Mouse (Mus musculus) liver, embryonic 14.5 days (tissue): ENCODE measurements around the gene Sbf1. TPM values are rescaled to one million over a fixed set of nuclear protein-coding genes. Genes with fewer than 3 reads are reported as not detected.

Experiments
- ATAC-seq: fragments of 200-750 bp; cut with Nextera tagmentation; 2 replicates; pipeline ENCODE4 v1.8.0; 2017; ENCODE audit warnings: moderate number of reproducible peaks, mild to moderate bottlenecking, moderate library complexity; ENCODE audit not compliant: insufficient read depth
- DNase-seq, 3 experiments: peaks; one replicate each; pipeline ENCODE4 v3.0.0-alpha.2; 2012 to 2013; ENCODE audit warnings: low read depth in 3 of 3, low spot score in 3 of 3
- H3K27ac ChIP-seq: fragments of 300-500 bp; sonication (generic); 2 replicates; pipeline ENCODE4 v1.5.1; 2014; ENCODE audit warnings: moderate library complexity, mild to moderate bottlenecking, control low read depth, inconsistent platforms
- H3K27me3 ChIP-seq: fragments of 300-500 bp; sonication (generic); 2 replicates; pipeline ENCODE4 v1.6.1; 2014; ENCODE audit warnings: mild to moderate bottlenecking, low read length, moderate library complexity; ENCODE audit not compliant: control insufficient read depth, insufficient read depth
- H3K36me3 ChIP-seq: fragments of 300-500 bp; sonication (generic); replicated peaks from 2 replicates; pipeline ENCODE4 v1.6.1; 2014; ENCODE audit warnings: low read depth; ENCODE audit not compliant: control insufficient read depth, insufficient read depth
- H3K4me1 ChIP-seq, 2 experiments: fragments of 200-500 bp in 1 of 2; fragments of 300-500 bp in 1 of 2; sonication (generic) in 1 of 2; replicated peaks; 2 replicates each; pipeline ENCODE4 v1.6.1; 2012 to 2014; ENCODE audit warnings: antibody characterized with exemption in 1 of 2, inconsistent platforms in 1 of 2, low read length in 1 of 2; ENCODE audit not compliant: control insufficient read depth in 2 of 2, insufficient read depth in 2 of 2
- H3K4me2 ChIP-seq: fragments of 300-500 bp; sonication (generic); 2 replicates; pipeline ENCODE4 v1.6.1; 2014; ENCODE audit warnings: low read depth, mild to moderate bottlenecking, control low read depth, moderate library complexity
- H3K4me3 ChIP-seq, 2 experiments: fragments of 200-500 bp in 1 of 2; fragments of 300-500 bp in 1 of 2; sonication (generic) in 1 of 2; 2 replicates each; pipeline ENCODE4 v1.5.1; 2012 to 2014; ENCODE audit warnings: low read depth in 2 of 2, low read length in 2 of 2, mild to moderate bottlenecking in 2 of 2, control low read depth in 1 of 2, inconsistent platforms in 1 of 2, moderate library complexity in 1 of 2; ENCODE audit not compliant: insufficient read depth in 1 of 2
- H3K9ac ChIP-seq: fragments of 300-500 bp; sonication (generic); replicated peaks from 2 replicates; pipeline ENCODE4 v1.6.1; 2014; ENCODE audit warnings: mild to moderate bottlenecking, control low read depth, moderate library complexity
- H3K9me3 ChIP-seq: fragments of 300-500 bp; sonication (generic); 2 replicates; pipeline ENCODE4 v1.6.1; 2016; ENCODE audit warnings: low read length, mixed read lengths; ENCODE audit not compliant: control insufficient read depth
- CTCF ChIP-seq: IDR thresholded peaks from 2 replicates; pipeline ENCODE4 v1.5.1; 2016; ENCODE audit warnings: antibody characterized with exemption, low read depth, control low read depth
- EP300 ChIP-seq: IDR thresholded peaks from 2 replicates; pipeline ENCODE4 v1.6.1; 2016; ENCODE audit warnings: antibody characterized with exemption, low read depth
- WGBS: fragments of 180-500 bp; shearing (Covaris S2); extraction: QIAGEN DNeasy Blood & Tissue Kit; methylation state at CpG from one replicate; pipeline ENCODE4 v1.1.7; 2014; ENCODE audit not compliant: insufficient replicate concordance; 5-methylcytosine and 5-hydroxymethylcytosine counted together
- polyA plus RNA-seq, 2 experiments: library from polyadenylated mRNA; depleted of rRNA in 1 of 2; stranded (reverse) in 1 of 2; unstranded in 1 of 2; fragments of >200 nt; fragmentation: Nextera tagmentation in 1 of 2; extraction: Ambion mirVana in 1 of 2; gene quantifications; 2 replicates each; pipeline versions ENCODE4 v1.2.1 to v1.2.3; 2012 to 2014

Gene Sbf1
- polyA plus RNA-seq, 2 experiments = 17.8 to 29.3 TPM

DNA sequence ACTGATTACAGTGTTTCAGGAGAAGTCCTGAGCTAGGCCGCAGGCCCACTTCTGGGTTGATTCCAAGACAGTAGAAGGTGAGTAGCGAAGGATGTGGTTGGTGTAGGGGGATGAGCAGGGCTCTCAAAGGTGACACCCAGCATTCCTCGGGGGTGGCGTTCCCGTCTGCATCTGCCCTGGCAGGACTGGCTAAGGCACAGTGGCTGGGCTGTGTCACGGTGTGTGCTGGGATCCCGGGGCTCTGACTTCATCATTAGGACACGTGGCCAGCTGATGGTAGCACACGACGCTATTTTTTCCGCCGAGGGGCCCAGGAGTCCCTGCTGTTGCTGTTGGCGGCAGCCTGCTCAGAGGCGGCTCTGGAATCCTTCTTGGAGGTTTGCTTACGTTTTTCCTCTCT, 36.2 kb upstream of the Sbf1 start:
- H3K36me3 ChIP-seq = peaks cover 23% of the 10 kb centered on the region
- H3K27me3 ChIP-seq = no peaks in the 10 kb centered on the region
- no peak overlapping the region for H3K4me3 ChIP-seq
- DNase-seq = no peak
- WGBS = 86% methylated on average over 15 of the region's 15 CpGs
- no peak overlapping the region for H3K4me2 ChIP-seq
- H3K9me3 ChIP-seq = no peaks in the 10 kb centered on the region
- H3K27ac ChIP-seq = no peak overlapping the region
- TF ChIP-seq EP300 (no peak), CTCF (no peak)
- no peak for ATAC-seq
- peaks cover 6 to 7% of the 10 kb centered on the region in 2 experiments; a peak in 3 of 4 replicates for H3K4me1 ChIP-seq
- no peak overlapping the region for H3K9ac ChIP-seq

DNA sequence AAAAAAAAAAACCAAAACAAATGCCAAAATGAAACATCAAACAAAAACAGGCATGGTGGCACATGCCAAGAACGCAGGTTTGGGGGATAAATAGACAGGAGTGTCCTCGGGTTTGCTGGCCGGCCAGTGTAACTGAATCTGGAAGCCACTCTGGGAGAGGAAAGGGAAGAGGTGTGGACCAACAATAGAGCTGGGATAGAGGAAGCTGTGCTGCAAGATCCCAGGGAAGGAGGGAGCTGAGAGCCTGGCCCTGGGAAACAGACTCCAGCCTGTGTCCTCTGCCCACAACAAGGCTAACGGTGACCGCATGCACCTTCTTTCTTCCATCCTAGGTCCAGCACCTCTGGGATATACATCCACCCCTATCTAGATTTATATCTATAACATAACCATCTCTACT, 35.3 kb upstream of the Sbf1 start:
- no peak overlapping the region for H3K4me3 ChIP-seq
- no peak overlapping the region for H3K27ac ChIP-seq
- H3K9ac ChIP-seq = no peak overlapping the region
- no peak for TF ChIP-seq CTCF
- no peak for TF ChIP-seq EP300
- 70% methylated on average over 5 of the region's 5 CpGs for WGBS
- no peaks in the 10 kb centered on the region for H3K27me3 ChIP-seq
- peaks cover 23% of the 10 kb centered on the region for H3K36me3 ChIP-seq
- no peak for ATAC-seq
- H3K4me2 ChIP-seq = no peak overlapping the region
- H3K9me3 ChIP-seq = no peaks in the 10 kb centered on the region
- peaks cover 6 to 7% of the 10 kb centered on the region in 2 experiments; a peak in 3 of 4 replicates for H3K4me1 ChIP-seq
- no peak for DNase-seq

DNA sequence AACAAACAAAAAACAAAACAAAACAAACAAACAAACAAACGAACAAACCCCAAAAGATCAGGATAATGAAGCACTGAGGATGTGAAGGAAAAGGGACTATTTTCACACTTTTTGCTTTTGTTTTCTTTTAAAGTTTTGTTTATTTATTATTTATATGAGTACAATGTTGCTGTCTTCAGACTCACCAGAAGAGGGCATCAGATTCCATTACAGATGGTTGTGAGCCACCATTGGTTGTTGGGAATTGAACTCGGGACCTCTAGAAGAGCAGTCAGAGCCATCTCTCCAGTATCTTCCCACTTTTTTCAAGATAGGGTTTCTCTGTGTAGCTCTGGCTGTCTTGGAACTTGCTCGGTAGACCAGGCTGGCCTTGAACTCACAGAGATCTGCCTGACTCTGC, 28.2 kb upstream of the Sbf1 start:
- Histone ChIP-seq H3K4me2 (no peak overlapping the region), H3K9me3 (no peaks in the 10 kb centered on the region)
- TF ChIP-seq CTCF (peak; percentile 45), EP300 (no peak)

DNA sequence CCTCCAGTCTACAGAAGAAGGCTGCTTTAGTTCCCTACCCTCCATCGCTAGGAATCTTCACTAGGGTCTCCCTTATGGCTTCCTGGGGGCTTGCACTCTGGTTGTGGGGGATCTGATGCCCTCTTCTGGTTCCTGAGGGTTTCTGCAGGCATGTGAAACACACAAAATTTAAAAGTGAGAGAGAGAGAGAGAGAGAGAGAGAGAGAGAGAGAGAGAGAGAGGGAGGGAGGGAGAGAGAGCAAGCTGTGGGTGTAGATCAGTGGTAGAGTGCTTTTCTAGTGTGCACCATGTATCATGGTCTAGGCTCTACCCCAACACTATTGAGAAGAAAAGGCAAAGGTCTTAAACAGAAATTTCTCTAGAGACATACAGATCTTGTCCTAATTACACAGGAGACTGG, 26.6 kb upstream of the Sbf1 start:
- H3K4me1 ChIP-seq = 0 out of 4 replicates have a peak, but pooled peaks cover 0 to 2% of the 10 kb centered on the region in 2 experiments
- 48% methylated on average over 1 of the region's 1 CpGs for WGBS
- H3K9ac ChIP-seq = no peak overlapping the region
- ATAC-seq (no peak), DNase-seq (no peak)
- no peak overlapping the region for H3K4me2 ChIP-seq
- H3K27ac ChIP-seq = no peak overlapping the region
- no peak overlapping the region for H3K4me3 ChIP-seq
- TF ChIP-seq CTCF (0 out of 2 replicates have a peak, but pooled peaks have one; percentile 4), EP300 (no peak)
- no peaks in the 10 kb centered on the region for H3K36me3 ChIP-seq
- no peaks in the 10 kb centered on the region for H3K27me3 ChIP-seq
- H3K9me3 ChIP-seq = no peaks in the 10 kb centered on the region

More for the DNA sequence above, 28.2 kb upstream of the Sbf1 start:
- no peak overlapping the region for H3K27ac ChIP-seq
- ATAC-seq (no peak), DNase-seq (no peak)
- no peak overlapping the region for H3K4me3 ChIP-seq
- no peak overlapping the region for H3K9ac ChIP-seq
- 0 out of 4 replicates have a peak, but pooled peaks cover 0 to 2% of the 10 kb centered on the region in 2 experiments for H3K4me1 ChIP-seq
- 62% methylated on average over 3 of the region's 3 CpGs for WGBS
- H3K36me3 ChIP-seq = no peaks in the 10 kb centered on the region
- H3K27me3 ChIP-seq = no peaks in the 10 kb centered on the region

DNA sequence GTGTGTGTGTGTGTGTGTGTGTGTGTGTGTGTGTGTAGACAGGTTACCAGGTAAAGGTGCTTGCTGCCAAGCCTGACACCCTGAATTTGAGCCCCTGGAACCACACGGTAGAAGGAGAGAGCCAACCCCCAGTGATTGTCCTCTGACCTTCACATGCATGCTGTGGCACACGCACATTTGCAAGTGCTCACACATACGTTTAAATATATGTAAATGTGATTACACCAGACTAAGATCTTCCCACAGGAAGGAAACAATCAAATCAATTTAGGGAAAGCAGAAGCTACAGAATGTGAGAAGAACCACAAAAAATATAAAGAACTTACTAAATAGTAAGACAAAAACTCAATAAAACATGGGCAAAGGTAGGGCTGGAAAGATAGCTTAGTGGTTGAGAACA, 25.0 kb upstream of the Sbf1 start:
- 29% methylated on average over 3 of the region's 3 CpGs for WGBS
- Histone ChIP-seq H3K9ac (no peak overlapping the region), H3K27me3 (no peaks in the 10 kb centered on the region), H3K4me3 (no peak overlapping the region), H3K9me3 (no peaks in the 10 kb centered on the region), H3K36me3 (no peaks in the 10 kb centered on the region), H3K27ac (no peak overlapping the region), H3K4me1 (0 out of 4 replicates have a peak, but pooled peaks cover 0 to 2% of the 10 kb centered on the region in 2 experiments), H3K4me2 (no peak overlapping the region)
- ATAC-seq (no peak), DNase-seq (no peak)
- TF ChIP-seq CTCF = no peak
- no peak for TF ChIP-seq EP300
